Mouse (Mus musculus) neural tube, embryonic 10.5 days (tissue): ENCODE data around the gene Ptms.
"Not testable (repeated sequence)": the region's sequence is repeated elsewhere in the genome, so short reads cannot be mapped to it uniquely, and the experiment has no call there.

Experiments
- DNase-seq: peaks from one replicate; pipeline ENCODE4 v3.0.0-alpha.2; 2017; ENCODE audit warnings: low spot score; ENCODE audit errors: extremely low spot score

The Ptms gene

DNA sequence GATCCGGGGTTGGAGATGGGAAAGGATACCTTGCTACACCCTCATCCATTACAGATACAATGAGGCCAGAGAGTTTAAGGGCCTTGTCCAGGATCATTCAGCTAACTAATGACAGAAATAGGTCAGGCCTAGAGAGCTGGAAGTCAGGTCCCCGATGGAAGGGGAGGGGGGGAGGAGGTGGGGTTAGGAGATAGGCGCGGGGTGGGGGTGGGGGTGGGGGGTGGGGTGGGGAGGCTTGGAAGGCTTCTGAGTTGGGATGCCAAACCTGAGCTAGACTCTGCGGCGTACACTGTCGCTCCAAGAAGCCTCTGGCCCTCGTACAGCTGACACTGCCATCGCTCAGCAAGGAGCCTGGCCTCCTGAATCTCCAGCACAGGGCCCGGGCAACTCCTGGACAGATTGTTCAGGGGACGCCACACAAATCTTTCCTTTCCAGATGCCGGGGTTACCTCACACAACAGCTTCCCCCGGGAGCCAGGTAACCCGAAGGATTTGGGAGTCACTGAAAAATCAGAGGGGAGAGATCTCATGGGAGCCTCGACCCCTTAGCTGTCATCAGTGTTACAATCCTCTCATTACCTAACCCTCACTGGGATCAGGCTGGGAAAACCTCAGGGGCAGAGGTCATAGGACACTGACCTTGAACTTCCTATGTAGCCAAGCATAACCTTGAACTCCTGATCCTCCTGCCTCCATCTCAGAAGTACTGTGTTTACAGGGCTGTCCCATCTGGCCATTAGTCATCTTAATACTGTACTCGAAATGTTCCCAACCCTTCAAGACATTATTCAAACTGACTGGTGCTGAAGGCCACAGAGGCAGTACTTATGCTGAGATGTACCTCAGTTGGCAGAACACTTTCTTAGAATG lies 14.7 kb downstream of the Ptms start:
- DNase-seq = no peak

DNA sequence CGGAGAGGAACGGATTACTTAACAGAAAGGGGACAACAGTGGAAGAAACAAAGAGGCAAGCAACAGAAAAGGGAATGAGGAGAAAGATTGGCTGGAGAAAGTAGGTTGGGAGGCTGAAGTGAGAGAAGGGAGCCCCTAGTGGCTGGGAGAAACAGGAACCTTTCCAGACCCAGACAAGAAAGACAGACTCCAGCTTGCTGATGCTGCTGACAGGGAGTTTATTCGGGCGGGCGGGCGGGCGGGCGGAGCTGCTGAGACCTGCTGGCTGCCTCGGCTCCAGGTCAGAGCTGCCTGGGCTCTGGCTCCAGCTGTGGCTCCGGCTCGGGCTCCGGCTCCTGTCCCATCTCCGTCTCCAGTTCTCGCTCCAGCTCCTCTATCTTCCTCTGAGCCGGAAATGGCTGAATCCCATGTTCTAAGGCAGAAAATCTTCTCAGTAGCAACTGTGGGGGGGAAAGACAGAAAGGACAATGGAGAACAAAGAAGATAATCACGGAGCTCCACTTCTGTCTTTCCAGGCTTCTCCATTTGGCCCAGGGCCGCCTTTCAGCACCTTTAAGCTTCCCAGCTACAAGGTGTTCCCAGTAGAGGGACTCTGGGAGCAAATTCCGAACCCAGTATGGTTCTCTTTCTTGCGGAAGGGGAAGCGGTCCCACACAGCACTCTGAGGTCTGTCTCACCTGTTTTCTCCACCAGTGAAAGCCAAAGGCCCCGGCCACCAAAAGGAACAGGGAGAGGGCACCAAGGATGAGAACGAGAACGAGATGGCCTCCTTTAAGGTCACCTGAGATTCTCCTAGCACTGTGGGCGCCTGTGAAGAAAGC lies 15.5 kb downstream of the Ptms start:
- DNase-seq = peak; percentile 76

- peak; percentile 98 for DNase-seq
These were observed 16.2 kb downstream of the Ptms start for GRCm38 (mm10) chr6:124903580-124904151.

DNA sequence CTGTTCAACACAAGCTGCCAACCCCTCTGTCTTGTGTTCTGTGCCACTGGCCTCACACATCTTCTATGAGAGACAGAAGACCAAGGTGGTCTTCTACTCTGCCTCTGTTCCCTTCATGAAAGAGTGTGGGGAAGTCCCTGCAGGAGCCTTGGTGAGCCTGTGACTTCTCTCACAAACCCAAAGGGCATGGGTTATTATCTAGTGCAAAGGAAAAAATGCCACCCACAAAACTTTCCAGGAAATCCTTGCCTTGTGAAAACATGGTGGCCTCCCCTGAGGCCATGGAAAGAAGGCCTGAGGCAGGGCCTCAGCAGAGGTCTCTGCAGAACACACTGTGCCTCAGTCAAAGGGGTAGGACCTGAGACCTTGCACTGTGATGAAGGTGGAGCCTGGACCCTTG lies 18.1 kb downstream of the Ptms start:
- DNase-seq = no peak

- no peak for DNase-seq
These were observed 19.0 kb downstream of the Ptms start for GRCm38 (mm10) chr6:124900801-124901480.

DNA sequence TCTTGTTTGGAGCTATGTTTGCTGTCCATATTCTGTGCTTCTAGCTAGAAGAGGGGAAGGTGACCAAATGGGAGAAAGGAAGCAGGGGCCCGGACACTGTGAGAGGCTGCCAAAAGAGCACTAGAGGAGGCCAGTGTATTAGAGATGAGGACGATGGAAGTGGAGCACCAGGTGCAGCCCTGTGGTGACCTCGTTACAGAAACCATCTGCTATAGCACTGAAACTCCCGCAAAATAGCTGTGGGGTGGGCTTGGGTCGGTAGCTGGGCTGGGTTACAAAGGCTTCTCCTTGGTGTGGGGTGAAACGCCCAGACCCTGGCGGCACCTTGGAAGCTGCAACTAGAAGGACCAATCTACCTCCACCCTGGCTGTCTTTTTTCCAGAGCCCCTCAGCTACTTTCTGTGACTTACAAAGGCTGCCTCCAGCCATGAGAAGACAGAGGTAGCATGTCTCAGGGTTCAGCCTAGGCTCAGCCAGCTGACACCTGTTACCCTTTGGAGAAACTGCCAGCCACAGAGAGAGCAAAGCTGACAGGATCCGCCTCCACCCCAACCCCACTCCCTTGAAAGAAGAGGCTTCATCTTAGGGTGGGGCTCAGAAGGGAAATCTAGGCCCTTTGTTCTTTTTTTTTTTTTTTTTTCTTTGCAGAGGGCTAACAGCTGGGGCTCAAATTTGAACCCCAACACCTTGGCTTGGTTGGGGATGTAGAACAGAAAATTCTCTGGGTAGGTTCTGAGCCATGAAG lies 19.7 kb downstream of the Ptms start:
- no peak for DNase-seq

DNA sequence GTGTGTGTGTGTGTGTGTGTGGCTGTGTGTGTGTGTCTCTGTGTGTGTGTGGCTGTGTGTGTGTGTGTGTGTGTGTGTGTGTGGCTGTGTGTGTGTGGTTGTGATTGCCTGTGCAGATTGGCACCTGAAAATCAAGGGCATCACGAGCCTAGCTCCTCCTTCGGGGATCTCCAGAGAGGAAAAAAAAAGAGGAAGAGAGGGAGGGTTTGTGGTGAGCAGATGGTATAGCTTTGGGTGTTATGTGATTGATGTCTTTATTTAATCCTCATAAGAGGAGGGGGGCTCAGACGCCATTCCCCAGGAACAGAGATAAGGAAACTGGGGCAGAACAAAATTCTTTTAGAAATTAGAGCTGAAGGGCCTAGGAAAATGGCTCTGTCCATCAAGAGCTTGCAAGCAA lies 21.5 kb downstream of the Ptms start:
- DNase-seq = no peak

DNA sequence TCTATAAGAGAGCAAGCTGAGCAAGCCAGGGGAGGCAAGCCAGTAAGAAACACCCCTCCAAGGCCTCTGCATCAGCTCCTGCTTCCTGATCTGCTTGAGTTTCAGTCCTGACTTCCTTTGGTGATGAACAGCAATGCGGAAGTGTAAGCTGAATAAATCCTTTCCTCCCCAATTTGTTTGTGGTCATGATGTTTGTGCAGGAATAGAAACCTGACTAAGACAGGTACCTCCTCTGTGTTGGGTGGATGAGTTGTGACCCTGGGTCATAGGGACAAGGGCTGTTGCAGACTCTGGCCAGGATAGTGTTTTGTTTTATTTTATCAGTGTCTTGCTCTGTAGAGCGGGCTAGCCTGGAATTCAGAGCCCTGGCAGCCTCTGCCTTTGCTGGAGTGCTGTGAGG lies 25.8 kb downstream of the Ptms start:
- DNase-seq = not testable (repeated sequence)

DNA sequence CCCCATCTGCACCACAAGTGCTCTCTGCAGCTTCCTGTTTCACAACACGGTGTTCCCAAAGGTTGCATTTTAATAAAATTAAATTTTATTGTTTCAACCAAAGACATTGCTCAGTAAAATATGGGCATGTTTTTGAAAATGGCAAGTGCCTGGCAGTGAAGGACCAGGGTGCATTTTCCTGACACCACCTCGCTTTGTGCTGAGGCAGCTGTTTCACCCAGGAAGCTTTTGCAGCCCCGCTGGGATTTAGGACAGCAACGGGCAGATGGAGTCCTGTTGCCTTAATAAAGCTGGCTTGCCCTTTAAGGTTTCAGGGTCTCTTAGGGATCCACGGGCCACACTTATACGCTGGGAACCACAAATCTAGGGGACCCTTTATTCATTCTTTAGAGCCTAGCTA lies 28.9 kb downstream of the Ptms start:
- DNase-seq = no peak

DNA sequence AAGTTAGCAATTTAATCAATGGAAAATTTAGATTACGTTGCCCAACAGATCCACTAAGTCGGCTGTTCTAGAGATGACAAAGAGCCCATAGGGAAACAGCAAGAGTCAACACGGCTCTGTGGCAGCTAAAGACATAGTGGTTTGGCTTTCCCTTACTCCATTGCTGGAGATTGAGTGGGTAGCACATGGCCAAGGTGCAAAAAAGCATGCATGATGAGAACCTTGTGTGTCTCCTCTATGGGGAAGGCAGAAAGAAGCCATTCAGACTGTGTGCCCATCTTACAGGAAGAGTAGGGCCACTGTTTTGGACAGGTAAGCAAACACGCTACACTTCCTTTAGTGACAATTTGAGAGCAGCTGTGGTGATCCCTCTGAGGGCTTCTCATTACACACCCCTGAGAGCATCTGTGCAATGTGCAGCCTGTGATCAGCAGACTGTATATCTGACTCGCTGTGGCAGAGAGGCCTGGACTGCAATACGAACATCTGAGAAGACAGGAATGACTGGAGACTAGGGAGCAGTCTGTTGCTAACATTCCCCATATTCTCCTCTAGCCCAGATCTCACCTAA lies 31.3 kb downstream of the Ptms start:
- no peak for DNase-seq

- DNase-seq = no peak
These were observed 31.9 kb downstream of the Ptms start, which contains the start of gene Cd4 for GRCm38 (mm10) chr6:124887986-124888385. TSS of gene Cd4 (minus strand) at chr6:124888221.

DNA sequence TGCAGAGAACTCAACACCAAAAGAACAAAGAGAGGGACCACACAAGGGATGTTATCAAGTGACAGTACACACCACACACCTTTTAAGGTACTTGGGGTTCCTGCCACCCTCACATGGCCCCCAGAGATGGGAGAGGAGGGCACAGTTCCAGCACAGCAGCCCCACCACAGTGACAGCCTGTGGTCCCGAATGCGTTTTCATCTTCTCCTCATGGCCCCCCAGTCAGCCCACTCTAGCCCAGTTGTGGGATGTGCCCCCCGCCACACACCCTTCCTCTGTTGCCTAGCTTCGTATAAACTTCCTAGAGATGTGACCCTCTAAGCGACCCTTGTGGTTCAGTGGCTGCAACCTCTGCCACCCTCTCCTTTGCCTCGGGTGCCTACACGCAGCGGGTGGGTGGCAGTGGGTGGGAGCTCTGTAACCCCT lies 33.9 kb downstream of the Ptms start:
- DNase-seq = no peak

- no peak for DNase-seq
These were observed 35.0 kb downstream of the Ptms start for GRCm38 (mm10) chr6:124884714-124885500.

- no peak for DNase-seq
These were observed 36.6 kb downstream of the Ptms start for GRCm38 (mm10) chr6:124883351-124883750.

DNA sequence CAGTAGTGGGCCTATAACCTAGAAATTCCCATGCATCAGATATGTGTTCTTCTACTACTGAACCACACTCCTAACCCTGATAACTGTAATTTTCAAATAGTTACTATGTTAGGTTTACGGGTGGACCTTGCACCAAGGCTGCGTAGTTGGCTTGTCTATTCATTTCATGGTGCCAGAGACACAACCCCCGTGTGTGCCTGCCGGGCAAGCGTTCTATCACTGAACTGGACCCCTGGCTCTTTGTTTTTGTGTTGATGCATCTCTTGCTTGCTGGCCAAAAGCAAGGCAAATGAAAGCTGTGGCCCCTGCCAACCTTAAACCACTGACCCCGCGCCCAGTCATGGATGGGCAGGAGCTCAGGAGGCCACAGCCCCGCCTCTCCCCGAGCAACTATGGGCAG lies 38.1 kb downstream of the Ptms start:
- no peak for DNase-seq

DNA sequence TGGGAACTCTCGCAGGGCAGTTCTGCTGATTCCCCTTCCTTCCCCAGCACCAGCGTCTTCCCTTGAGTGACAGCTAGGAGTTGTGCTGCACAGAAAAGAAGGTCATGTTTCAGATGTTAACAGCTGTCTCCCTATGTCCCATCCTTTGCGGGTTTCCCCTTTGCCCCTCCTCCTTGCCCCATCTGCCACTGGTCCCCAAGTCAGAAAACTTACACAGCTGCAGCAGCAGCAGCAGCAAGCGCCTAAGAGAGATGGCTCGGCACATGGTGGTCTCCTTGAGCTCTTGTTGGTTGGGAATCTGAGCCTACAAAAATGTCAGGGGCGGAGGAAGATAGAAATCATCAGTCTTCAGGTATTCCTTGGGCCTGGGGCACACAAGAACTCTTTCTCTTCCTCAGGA lies 40.5 kb downstream of the Ptms start:
- no peak for DNase-seq

DNA sequence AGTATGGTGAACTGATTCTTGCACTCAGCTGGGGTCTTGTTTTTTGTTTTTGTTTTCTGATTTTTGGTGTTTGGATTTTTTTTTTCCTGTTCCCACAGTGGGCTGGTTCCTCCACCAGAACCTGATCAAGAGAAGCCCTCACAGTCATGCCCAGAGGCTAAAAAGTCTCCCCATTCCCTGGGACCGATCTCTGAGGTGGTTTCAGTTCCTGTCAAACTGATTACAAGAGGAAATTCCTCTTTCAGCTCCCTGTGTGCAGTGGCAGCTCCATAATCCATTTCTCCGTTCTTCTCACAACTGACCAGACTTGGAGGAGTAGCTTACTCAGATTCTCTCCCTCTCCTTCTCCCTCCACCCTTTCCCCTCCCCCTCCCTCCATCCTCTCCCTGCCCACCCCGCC lies 45.6 kb downstream of the Ptms start:
- no peak for DNase-seq

GRCm38 (mm10) chr6:124866560-124866959 lies 53.3 kb downstream of the Ptms start:
- DNase-seq = no peak

DNA sequence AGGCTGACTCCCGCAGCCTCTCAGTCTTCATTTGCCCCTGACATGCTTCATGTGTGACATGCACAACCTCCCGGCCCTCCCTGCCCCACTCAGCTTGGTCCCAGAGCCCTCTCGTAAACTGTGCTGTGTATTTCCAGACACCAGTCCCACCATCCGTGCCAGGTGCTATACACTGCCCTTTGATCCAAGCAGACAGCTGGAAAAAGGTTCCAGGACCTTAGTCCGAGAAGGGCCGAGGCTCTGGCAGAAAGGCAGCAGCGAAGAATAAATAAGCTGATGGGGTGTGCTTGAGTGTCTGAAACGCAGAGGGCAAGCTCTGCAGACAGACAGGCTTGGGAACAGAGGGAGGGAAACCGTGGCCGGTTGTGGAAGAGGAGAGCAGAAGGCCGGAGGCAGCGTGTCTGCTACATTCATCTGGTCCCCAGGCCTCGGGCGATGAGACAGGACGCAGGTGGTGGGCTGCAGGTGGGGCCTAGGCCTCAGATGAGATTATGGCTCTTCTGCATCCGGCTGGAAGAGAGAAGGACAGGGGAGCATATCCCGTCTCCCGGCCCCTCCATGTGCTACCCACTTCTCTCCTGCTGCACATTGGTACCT lies 54.0 kb downstream of the Ptms start:
- DNase-seq = no peak
